Mouse (Mus musculus): ENCODE measurements at regions not wholly inside any gene's neighbourhood (a gene's known extent, or its start where the extent isn't known, plus 50 kb on each side); places are given as distances from the start of the nearest gene placed in this dataset.
A peak's percentile ranks its signal among the peaks of the same experiment; 100 is the strongest.
"Not testable (repeated sequence)": the region's sequence is repeated elsewhere in the genome, so short reads cannot be mapped to it uniquely, and the experiment has no call there.

DNA sequence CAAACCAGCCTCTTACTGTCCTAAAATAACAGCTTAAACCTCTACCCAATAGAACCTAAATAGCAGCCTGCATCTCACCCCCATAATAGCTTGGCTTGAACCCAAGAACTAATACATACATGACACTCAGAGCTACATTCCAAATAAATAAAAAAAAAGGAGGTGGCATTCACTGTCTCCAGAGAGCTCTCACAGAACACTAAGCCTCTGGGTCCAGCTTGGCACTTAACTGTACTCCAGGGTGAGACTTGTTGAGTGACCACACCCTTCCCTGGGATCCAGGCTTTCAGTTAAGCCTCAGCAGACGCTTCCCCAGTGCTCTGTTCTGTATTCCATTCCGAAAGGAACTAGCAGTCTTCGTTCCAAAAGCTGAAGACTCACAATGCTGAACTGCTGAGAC is 186.3 kb upstream of the Tsc22d2 start:
- DNase-seq, result no peak

DNA sequence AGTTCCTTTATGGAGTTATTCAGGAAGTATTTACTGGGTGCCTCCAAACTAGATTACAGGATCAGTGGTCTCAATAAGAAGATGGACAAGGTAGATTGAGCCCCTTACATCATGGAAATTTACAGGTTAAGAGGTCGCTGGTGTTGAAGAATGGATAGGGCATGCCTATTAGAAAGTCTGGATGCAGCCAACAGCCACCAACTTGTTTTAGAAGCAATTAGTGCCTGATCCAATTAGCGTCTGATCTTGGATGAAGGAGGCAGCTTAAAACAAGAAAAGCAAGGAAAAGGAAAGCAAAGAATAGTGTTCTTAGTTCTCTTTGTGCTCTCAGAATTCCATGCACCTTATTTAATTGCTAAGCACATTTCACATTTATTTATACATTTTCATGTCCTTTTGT is 182.8 kb upstream of the Tsc22d2 start:
- no peak for DNase-seq

DNA sequence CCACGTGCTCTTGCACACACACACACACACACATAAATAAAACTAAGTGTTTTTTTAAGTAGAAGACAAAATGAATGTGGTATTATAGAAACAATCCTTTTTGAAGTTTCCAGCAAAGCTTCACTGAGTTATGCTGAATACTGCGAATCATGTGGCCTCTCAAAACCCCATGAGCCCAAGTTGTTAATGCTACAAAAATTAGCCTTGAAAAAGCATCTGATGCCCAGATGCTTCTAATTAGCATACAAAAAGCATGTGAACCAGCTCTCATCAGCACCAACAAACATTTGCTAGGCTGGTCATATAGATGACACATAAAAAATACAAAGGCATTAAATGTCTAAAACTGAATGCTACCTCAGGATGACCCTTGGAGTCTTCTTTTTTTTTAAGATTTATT is 181.2 kb upstream of the Tsc22d2 start:
- DNase-seq, result no peak

DNA sequence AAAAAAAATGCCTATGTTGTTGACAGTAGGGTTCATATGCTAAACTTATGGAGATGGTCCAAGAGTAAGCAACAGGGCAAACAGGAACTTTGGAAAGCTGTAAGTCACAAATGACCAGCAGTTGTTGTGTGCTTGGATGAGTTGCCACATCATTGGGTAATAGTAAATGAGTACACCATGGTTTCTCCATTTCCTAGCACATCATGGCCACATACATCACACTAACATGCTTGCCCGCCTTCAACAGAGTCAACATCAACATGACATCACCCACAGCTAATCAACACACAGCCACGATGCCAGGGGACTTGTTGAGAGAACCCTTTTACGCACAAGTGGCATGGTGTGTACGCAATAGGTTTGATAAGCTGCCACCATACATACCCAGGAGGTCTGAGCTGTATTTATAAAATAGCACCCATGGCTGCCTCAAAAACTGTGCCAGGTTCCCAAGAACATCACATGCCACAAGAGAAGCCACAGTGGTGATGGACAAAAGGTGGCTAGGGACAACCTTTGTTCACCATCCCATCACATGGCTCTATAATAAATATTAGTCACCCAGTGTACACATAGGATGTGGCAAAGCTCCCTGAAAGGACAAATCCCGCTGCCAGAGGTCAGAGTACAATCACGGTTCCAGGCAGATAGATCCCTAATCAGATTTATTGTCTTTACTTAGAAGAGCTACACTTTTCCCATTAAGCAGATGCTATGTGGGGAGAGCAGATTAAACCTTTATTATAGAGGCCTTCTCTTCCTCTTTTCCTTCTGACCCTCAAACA is 179.5 kb upstream of the Tsc22d2 start:
- DNase-seq, result no peak

DNA sequence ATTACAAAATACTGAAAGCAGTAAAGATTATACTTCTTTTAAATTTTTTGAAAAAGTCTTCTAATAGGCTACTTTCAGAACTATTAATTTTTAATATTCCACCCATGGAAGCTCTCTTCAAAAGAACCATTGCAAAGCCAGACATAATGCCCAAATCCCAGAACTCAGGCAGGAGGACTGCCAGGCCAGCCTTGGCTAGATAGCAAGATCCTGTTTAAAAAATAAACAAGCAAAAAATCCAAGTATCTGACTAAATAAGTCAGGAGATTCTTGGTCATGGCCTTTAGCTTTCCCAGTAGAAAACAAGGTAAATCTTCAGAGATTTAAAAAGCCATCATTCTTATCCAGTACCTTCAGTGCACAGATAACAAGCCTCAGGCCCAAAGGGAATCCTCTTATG is 176.4 kb upstream of the Tsc22d2 start:
- DNase-seq, result no peak

DNA sequence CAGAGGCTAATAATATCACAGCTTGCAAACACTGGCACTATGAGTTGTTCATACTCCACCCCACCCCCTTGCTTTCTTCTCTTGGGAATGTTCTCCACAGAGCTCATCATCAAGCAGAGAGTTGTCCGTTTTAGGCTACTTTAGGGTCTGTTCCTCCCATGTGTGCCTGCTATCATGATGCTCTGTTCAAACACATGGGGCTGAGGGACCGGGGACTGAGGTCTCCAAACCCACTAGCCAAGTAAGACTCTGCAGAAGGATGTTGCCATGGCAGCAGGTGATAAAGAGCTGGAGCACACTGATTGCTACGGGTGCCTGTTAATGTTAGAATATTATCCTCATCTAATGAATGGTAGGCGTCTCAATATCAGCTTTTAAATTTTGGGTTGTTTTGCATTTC is 173.7 kb upstream of the Tsc22d2 start:
- no peak for DNase-seq

DNA sequence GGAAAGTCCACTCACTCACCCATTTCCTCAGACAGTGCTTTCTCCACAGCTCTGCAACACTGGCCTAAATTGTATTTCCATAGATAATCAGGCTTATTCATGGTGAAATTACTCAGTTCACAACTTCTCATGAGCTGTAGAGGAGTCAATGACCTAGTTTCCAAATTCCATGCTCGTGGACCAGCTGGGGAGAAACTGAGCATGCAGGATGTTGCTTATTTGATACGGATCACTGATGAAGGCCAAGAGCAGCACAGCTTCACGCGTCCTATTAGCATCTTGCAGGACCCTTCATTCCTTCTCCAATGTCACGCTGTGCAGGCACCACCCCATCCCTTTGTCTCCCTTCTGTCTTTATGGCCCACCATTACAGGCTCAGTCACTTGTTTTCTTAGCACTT is 169.2 kb upstream of the Tsc22d2 start:
- no peak for DNase-seq

DNA sequence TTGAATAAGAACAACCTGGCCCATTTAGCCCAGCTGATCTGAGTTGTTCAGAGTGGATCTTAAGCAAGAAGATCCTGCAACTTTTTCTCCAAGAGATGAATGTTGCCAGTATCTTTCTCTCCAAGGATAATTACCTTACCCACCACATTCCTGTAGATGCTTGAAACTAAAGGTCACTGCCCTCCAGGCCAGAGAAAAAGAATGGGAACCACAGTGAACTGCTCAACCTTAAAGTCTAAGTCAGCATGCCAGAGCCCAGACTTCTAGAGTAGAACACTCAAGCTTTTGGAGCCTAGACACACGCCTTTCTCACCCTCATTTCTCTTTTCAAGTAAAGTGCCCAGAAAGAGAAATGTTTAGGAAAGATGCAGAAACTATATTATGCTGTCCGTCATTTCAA is 166.5 kb upstream of the Tsc22d2 start:
- no peak for DNase-seq

DNA sequence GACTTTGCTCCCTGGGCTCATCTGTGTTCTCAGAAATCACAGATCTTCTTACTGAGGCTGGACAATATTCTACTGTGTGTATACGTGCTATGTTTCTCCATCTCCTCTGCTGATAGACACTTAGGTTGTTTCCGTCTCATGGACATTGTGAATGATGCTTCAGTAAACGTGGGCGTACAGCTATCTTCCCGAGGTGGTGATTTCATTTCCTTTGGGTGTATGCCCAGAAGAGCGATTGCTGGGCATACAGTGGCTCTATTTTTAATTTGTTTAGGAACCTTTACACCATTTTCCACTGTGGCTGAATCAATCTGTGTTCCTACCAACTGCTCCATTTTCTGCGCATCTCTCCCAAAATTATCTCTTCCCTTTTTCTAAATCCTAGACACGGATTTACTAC is 160.6 kb upstream of the Tsc22d2 start:
- peak; percentile 4 to 7 for DNase-seq

DNA sequence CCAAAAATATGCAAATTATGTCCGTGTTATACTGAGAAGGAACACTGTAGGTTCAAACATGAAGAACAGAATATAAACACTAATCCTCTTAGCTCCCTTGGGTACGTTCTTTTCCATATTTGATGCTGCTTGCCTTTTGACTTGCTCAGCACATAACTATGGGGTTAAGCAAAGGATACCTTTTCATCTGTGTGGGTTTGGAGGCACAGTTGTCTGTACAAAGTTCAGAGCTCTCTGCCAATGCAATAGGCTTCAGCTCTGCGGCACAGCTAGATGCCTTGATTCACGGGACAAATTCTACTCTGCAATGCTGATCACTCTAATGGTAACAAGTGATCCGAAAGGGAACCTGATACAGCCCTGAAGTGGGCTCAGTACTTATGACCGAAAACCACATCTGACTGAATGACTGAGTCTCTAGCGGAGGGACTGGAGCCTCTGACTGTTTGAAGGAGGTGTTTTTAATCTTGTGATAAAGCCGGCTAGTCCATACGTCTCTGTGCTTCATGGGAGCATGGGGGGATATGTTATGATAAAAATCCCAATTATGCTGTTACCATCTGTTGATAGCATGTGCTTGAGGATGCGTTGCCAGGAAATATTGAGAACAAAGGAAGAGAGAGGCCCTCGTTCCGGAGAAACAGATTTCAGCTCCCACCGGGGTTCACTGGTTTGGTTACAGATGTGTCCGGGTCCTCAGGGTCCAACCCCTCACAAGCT is 146.7 kb upstream of the Tsc22d2 start:
- DNase-seq, result no peak

DNA sequence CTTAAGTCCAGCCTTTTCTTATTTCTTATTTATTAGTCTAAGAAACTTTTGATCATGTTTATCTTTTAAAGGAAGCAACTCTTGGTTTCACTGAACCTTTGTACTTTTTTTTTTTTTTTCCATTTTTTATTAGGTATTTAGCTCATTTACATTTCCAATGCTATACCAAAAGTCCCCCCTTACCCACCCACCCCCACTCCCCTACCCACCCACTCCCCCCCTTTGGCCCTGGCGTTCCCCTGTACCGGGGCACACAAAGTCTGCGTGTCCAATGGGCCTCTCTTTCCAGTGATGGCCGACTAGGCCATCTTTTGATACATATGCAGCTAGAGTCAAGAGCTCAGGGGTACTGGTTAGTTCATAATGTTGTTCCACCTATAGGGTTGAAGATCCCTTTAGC is 143.1 kb upstream of the Tsc22d2 start:
- DNase-seq, result not testable (repeated sequence)

DNA sequence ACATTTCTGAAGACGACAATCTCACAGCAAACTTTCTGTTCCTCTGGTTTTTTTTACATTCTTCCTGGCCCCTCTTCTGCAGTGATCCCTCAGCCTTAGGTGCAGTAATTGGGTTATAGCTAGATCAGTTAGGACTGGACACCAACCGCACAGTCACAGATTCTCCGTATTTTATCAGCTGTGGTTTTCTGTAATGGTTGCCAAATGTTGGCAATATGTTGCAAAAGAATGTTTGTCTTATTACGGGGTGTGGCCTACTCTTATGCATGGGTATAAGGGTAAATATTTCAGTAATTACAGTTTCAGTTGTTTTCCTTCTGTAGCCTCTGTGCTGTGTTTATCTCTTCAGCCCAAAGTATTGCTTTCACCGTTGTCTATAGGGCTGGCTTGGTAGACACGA is 133.2 kb upstream of the Tsc22d2 start:
- DNase-seq, result no peak

DNA sequence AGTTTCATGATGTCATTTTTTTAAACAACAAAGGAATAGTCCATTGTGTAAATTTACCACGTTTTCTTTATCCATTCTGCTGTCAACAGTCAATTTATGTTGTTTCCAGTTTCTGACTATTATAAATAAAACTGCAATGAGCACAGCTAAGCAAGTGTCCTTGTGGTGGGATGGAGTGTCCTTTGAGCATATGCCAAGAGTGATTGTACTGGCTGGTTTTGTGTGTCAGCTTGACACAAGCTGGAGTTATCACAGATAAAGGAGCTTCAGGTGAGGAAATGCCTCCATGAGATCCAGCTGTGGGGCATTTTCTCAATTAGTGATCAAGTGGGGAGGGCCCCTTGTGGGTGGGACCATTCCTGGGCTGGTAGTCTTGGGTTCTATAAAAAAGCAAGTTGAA is 130.1 kb upstream of the Tsc22d2 start:
- DNase-seq, result not testable (repeated sequence)

DNA sequence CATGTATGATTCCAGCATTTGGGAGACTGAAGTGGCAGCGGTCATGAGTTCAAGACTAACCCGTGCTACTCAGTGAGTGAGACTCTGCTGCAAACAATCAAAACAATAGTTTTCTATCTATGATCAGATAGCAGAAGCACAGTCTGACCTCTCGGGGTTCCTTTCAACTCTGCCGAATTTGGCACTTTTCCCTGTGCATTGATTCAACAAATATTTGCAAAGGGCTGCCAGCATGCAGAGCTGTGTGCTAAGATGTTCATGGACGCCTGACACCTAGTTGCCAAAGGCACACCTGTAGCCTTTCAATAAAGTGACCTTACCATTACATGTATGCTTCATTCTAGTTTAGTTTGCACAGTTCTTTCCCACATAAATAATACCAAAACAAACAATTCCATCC is 118.7 kb upstream of the Tsc22d2 start:
- DNase-seq, result no peak

DNA sequence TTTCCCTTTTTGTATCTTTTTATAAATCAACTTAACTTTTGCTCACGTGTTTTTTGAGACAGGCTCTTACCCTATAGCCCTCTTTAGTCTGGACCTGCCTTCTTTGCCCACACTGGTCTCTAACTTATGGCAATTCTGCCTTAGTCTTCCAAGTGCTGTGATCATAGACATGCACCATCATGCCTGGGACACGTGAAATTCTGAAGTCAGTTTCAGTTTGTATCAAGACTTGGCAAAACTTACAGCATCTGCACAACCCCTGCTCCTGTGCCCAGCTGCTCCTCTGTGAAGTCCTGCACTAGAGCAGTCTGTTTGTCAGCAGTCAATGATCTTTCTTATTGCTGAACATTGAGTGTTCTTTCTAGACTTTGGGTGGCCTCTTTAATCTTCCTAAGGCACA is 114.3 kb upstream of the Tsc22d2 start:
- no peak for DNase-seq

DNA sequence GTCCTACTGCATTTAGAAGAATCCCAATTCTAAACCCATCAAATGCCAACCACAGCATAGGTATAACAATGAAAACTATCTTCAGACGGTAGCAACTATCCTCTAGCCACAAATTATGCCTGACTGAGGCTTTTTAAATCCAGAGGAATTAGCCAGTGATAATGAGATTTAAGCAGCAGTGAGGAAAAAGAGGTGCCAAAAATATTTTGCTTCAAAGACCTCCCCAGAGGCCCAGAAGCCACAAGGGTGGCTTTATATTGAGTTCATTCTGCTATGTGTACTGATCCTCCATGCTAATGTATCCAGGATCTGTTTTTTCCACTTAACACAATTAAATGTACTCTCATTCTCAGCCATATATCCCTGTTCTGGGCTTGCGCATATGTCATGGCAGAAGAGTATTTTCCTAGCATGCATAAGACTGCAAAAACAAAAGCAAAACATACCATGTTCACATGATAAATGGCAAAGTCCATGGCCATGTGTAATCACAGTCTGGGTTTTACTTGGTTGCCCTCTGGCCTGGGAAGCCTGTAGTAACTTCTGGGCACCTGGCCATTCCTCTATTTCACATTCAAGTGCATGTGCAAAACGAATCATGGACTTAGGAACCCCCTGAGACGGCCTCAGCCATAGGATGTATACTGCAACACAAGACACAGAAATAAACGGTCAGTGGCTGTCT is 113.6 kb upstream of the Tsc22d2 start:
- DNase-seq, result no peak

DNA sequence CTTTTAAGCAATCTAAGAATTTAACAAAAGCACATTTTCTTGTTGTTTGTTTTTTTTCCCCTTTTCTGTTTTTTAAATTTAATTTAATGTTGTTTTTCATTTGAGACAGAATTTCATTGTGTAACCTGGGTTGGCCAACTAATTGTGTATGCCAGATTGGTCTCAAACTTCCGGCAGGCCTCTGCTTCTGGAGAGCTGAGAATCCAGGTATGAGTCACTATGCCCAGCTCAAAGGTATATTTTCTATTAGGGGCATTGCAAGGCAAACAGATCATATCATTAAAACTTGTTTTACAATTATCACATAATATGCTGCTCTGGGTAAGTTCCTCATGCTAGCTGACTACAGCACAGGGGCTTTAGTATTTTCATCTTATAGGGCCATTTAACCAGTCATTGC is 112.2 kb upstream of the Tsc22d2 start:
- DNase-seq, result no peak

DNA sequence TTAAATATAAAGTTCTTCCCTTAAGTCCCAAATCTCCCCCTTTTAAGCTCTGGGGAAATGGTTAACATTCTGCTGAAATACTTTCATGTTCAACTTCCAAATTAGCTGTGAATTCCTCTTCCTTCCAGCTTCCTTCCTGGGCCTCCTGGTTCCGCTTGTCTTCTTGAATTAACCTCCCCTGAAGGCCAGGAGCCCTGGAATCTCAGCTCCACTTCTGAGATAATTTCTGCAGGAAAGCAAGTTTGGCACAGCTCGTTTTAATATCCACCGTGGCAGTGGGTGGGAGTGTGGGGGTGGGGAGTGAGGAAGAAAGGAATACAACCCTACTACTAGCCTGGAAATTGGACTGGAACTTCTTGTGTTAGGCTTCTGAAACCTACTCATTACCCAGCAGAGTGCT is 110.8 kb upstream of the Tsc22d2 start:
- no peak for DNase-seq

DNA sequence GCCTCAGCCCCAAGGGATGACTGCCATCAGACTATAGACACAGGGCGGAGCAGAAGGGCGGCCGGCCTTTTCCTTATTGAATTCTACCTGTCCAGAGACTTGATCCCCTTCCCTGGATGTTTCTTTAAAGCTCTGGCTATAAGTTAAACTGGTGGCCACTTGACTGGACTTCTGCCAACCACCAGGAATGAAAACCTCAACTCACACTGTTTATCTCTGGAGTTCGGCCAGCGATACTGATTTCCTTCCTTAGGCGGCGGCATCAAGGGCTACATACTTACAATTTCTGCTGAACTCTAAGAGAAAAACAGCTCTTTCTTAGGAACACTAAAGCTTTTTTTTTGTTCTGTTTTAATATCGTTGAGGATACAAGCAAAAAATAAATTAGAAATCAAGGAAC is 104.9 kb upstream of the Tsc22d2 start:
- DNase-seq, result no peak

DNA sequence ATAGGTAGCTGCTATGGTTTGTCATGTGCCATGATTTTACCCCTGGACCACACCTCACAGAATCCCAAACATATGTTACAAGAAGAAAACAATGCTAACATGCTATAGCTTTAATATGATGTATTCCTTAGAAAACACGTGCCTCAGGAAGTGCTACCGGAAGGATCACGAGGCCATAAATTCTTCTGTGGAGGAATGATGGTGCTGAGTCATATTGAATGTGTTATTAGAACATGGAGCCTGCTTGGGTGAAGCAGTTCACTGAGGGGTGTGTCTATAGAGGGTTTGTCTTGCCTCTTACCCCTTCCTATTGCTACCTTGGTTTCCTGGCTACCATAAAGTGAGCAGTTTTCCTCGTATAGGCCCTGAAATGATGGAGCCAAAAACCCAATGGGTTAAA is 104.1 kb upstream of the Tsc22d2 start:
- DNase-seq, result no peak

DNA sequence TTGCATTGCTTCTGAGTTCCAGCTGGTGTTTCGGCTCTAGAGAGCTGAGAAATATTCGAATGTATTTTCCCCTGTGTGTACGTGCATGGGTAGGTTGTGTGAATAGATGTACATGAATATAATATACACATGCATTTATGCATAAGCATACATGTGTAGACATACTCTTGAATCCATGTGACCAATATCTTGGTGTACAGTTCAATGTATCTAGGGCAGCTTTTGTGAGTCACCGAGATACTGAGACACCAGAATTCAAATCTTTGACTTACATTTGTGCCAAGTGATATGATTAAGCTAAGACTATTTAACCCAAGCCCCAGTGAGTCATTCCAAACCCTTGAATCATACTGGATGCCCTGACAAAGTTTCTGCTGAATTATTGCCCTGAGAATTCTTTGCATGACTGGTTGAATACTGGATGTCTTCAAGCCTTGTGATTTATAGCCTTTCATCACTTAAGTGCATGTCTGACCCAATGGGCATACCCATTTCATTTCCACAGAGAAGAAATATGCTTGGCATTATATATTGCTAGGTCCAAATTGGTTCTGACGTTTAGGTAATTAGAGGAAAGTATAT is 103.3 kb upstream of the Tsc22d2 start:
- DNase-seq, result no peak

DNA sequence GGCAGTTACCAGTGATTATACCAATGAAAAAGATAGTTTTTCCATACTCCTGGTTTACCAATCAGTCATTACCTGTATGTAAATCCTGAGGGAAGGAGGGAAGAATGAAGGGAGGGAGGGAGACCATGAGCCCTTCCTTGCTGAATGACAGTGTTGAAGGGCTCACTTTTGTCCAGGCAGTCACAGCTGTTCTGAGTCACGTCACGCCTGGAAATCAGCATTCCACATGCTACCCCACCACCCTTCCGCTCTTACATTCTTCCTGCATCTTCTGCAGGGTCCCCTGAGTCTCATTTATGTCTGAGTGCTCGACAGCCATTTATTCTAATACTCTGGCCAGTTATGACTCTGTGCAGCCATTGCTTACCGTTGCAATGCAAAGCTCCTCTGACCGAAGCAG is 101.9 kb upstream of the Tsc22d2 start:
- no peak for DNase-seq

DNA sequence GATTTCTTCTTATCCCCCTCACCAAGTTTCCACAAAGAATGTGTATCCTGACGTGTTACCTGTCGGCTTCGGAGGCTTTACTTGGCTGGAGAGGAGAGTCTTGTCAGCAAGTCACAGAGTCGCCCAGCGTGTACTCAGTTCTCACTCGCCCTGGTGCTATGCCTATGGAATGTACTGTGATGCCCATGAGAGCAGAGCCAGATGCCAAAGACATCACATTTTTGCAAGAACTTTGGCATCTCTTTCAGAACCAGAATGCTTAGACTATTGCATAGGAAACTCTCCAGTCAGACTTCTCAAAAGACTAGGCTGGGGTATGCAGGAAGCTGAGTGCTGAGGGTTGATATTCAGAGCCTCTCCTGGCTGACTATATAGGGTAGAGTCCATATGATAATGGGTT is 99.3 kb upstream of the Tsc22d2 start:
- DNase-seq, result no peak

DNA sequence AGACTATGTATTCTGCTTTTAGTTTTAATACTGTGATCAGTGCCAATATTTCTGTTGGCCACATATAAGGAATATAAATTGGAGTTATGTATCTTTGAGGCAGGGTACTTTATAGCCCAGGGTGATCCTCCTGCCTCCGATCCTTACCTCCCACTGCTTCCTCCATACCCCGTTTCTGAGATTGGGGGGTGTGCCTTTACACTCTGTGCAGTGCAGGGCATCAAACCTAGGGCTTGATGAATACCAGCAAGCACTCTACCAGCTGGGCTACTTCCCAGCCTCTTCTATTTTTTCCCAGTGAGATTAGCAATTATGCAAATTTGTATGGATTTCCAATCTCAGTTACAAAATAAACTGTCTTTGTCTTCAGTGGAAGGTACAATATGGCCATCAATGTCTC is 97.3 kb upstream of the Tsc22d2 start:
- DNase-seq, result no peak

Measured in cerebellum, postnatal 36 days (tissue).